Mouse (Mus musculus) MEL (cell line): ENCODE results near the gene Cd72. TPM values are rescaled to one million over a fixed set of nuclear protein-coding genes. Genes with fewer than 3 reads are reported as not detected.

Experiments
- DNase-seq: peaks from one replicate; pipeline ENCODE4 v3.0.0; 2011; ENCODE audit warnings: low read depth, low spot score
- H3K27ac ChIP-seq: 2 replicates; pipeline ENCODE4 v1.5.1; 2012; ENCODE audit warnings: low read depth, mild to moderate bottlenecking, control low read depth, low read length, moderate library complexity; ENCODE audit not compliant: control insufficient read depth
- H3K27me3 ChIP-seq, 2 experiments: fragments of 150-350 bp in 1 of 2; sonication (generic) in 1 of 2; 2 replicates each; pipeline ENCODE4 v1.6.1; 2012; ENCODE audit warnings: low read length in 2 of 2, mild to moderate bottlenecking in 2 of 2, improper control_type of control experiment in 1 of 2, moderate library complexity in 1 of 2; ENCODE audit not compliant: insufficient read depth in 2 of 2, control insufficient read depth in 1 of 2
- H3K36me3 ChIP-seq, 2 experiments: 2 replicates each; pipeline ENCODE4 v1.6.1; 2012 to 2014; ENCODE audit warnings: low read length in 2 of 2, improper control_type of control experiment in 1 of 2, inconsistent platforms in 1 of 2, mild to moderate bottlenecking in 1 of 2; ENCODE audit not compliant: insufficient read depth in 2 of 2, control insufficient read depth in 1 of 2
- H3K4me1 ChIP-seq, 2 experiments: fragments of 150-350 bp in 1 of 2; sonication (generic) in 1 of 2; 2 replicates each; pipeline ENCODE4 v1.6.1; 2012; ENCODE audit warnings: low read length in 2 of 2, improper control_type of control experiment in 1 of 2, mild to moderate bottlenecking in 1 of 2; ENCODE audit not compliant: insufficient read depth in 2 of 2, control insufficient read depth in 1 of 2
- H3K4me3 ChIP-seq, 2 experiments: fragments of 150-350 bp in 1 of 2; sonication (generic) in 1 of 2; 2 replicates each; pipeline ENCODE4 v1.5.1; 2012; ENCODE audit warnings: low read depth in 2 of 2, low read length in 2 of 2, mild to moderate bottlenecking in 2 of 2, moderate library complexity in 2 of 2, control low read depth in 1 of 2, improper control_type of control experiment in 1 of 2; ENCODE audit not compliant: control insufficient read depth in 1 of 2, insufficient read depth in 1 of 2
- H3K79me2 ChIP-seq: 2 replicates; pipeline ENCODE4 v1.6.1; 2012; ENCODE audit warnings: mild to moderate bottlenecking, low read length, moderate library complexity; ENCODE audit not compliant: control insufficient read depth, poor library complexity, insufficient read depth
- H3K9ac ChIP-seq: 2 replicates; pipeline ENCODE4 v1.6.1; 2012; ENCODE audit warnings: low read depth, mild to moderate bottlenecking, control low read depth, low read length, moderate library complexity; ENCODE audit not compliant: control insufficient read depth, poor library complexity, severe bottlenecking
- H3K9me3 ChIP-seq: fragments of 150-350 bp; sonication (generic); replicated peaks from 2 replicates; pipeline ENCODE4 v1.6.1; 2012; ENCODE audit warnings: mild to moderate bottlenecking, low read length, improper control_type of control experiment, moderate library complexity; ENCODE audit not compliant: insufficient read depth
- BHLHE40 ChIP-seq: IDR thresholded peaks from 2 replicates; pipeline ENCODE4 v1.6.1; 2012; ENCODE audit warnings: low read depth, mild to moderate bottlenecking, inconsistent platforms, low read length, improper control_type of control experiment, borderline replicate concordance
- CHD1 ChIP-seq: IDR thresholded peaks from 2 replicates; pipeline ENCODE4 v1.6.1; 2012; ENCODE audit warnings: low read depth, mild to moderate bottlenecking, inconsistent platforms, low read length, improper control_type of control experiment
- CHD2 ChIP-seq: IDR thresholded peaks from 2 replicates; pipeline ENCODE4 v1.6.1; 2011; ENCODE audit warnings: low read length, improper control_type of control experiment
- CTCF ChIP-seq, 3 experiments: IDR thresholded peaks in 2 of 3; conservative IDR thresholded peaks in 1 of 3; 2 replicates each; pipeline ENCODE4 v1.5.1; 2011 to 2012; ENCODE audit warnings: low read length in 3 of 3, low read depth in 2 of 3, mild to moderate bottlenecking in 2 of 3, improper control_type of control experiment in 1 of 3, inconsistent platforms in 1 of 3, mixed read lengths in 1 of 3, moderate library complexity in 1 of 3; ENCODE audit not compliant: control insufficient read depth in 1 of 3, insufficient read depth in 1 of 3, poor library complexity in 1 of 3, severe bottlenecking in 1 of 3
- E2F4 ChIP-seq: IDR thresholded peaks from 2 replicates; pipeline ENCODE4 v1.6.1; 2011; ENCODE audit warnings: low read depth, low read length, improper control_type of control experiment, borderline replicate concordance
- EP300 ChIP-seq, 2 experiments: IDR thresholded peaks; 2 replicates each; pipeline ENCODE4 v1.6.1; 2011; ENCODE audit warnings: improper control_type of control experiment in 2 of 2, low read length in 2 of 2, low read depth in 1 of 2, mild to moderate bottlenecking in 1 of 2
- HCFC1 ChIP-seq: IDR thresholded peaks from 2 replicates; pipeline ENCODE4 v1.6.1; 2012; ENCODE audit warnings: low read depth, mild to moderate bottlenecking, inconsistent platforms, low read length, improper control_type of control experiment, moderate library complexity
- JUND ChIP-seq: IDR thresholded peaks from 2 replicates; pipeline ENCODE4 v1.6.1; 2011; ENCODE audit warnings: low read depth, mild to moderate bottlenecking, improper control_type of control experiment, low read length
- MAFK ChIP-seq: IDR thresholded peaks from 2 replicates; pipeline ENCODE4 v1.6.1; 2011; ENCODE audit warnings: low read depth, mild to moderate bottlenecking, low read length, improper control_type of control experiment, borderline replicate concordance
- MAX ChIP-seq: IDR thresholded peaks from 2 replicates; pipeline ENCODE4 v1.6.1; 2011; ENCODE audit warnings: low read length, improper control_type of control experiment
- MAZ ChIP-seq: IDR thresholded peaks from 2 replicates; pipeline ENCODE4 v1.6.1; 2012; ENCODE audit warnings: low read depth, mild to moderate bottlenecking, inconsistent platforms, low read length, improper control_type of control experiment
- MEF2A ChIP-seq: IDR thresholded peaks from 2 replicates; pipeline ENCODE4 v1.6.1; 2014; ENCODE audit warnings: low read depth, mild to moderate bottlenecking, inconsistent platforms, low read length, improper control_type of control experiment; ENCODE audit not compliant: poor library complexity, insufficient replicate concordance, severe bottlenecking; ENCODE audit errors: extremely low read depth
- MXI1 ChIP-seq: IDR thresholded peaks from 2 replicates; pipeline ENCODE4 v1.6.1; 2011; ENCODE audit warnings: mild to moderate bottlenecking, low read depth, low read length, improper control_type of control experiment
- MYC ChIP-seq: IDR thresholded peaks from 2 replicates; pipeline ENCODE4 v1.6.1; 2011; ENCODE audit warnings: low read depth, mild to moderate bottlenecking, low read length, improper control_type of control experiment, moderate library complexity
- NELFE ChIP-seq: IDR thresholded peaks from 2 replicates; pipeline ENCODE4 v1.6.1; 2011; ENCODE audit warnings: low read depth, low read length, improper control_type of control experiment
- NRF1 ChIP-seq: IDR thresholded peaks from 2 replicates; pipeline ENCODE4 v1.6.1; 2014; ENCODE audit warnings: low read depth, mild to moderate bottlenecking, inconsistent platforms, low read length, improper control_type of control experiment, moderate library complexity; ENCODE audit not compliant: poor library complexity, insufficient read depth, severe bottlenecking
- POLR2AphosphoS2 ChIP-seq: IDR thresholded peaks from 2 replicates; pipeline ENCODE4 v1.6.1; 2011; ENCODE audit warnings: low read length, improper control_type of control experiment
- POLR2AphosphoS5 ChIP-seq: IDR thresholded peaks from 2 replicates; pipeline ENCODE4 v1.6.1; 2012; ENCODE audit warnings: low read depth, borderline replicate concordance, mild to moderate bottlenecking, inconsistent platforms, low read length, moderate library complexity, mixed read lengths
- SMC3 ChIP-seq: IDR thresholded peaks from 2 replicates; pipeline ENCODE4 v1.6.1; 2011; ENCODE audit warnings: low read depth, low read length, improper control_type of control experiment
- ZNF384 ChIP-seq: IDR thresholded peaks from 2 replicates; pipeline ENCODE4 v1.6.1; 2012; ENCODE audit warnings: low read depth, mild to moderate bottlenecking, inconsistent platforms, low read length, improper control_type of control experiment
- polyA plus RNA-seq, 2 experiments: library from polyadenylated mRNA; stranded (reverse) in 1 of 2; unstranded in 1 of 2; fragments of >175 nt in 1 of 2; fragments of >200 nt in 1 of 2; gene quantifications; 2 replicates each; pipeline versions ENCODE4 v1.2.1 to v1.2.4; 2012; ENCODE audit warnings: low replicate concordance in 2 of 2, low read depth in 1 of 2; ENCODE audit not compliant: insufficient read length in 2 of 2, insufficient read depth in 1 of 2, missing spikeins in 1 of 2
- total RNA-seq: library from RNA; depleted of rRNA; stranded (reverse); fragments of 300-350 nt; gene quantifications from 2 replicates; pipeline ENCODE4 v1.2.3, GENCODE M21; 2012

The Cd72 gene
- total and polyA plus RNA-seq, 3 experiments = 1.3 to 2.4 TPM; not detected in 1

DNA sequence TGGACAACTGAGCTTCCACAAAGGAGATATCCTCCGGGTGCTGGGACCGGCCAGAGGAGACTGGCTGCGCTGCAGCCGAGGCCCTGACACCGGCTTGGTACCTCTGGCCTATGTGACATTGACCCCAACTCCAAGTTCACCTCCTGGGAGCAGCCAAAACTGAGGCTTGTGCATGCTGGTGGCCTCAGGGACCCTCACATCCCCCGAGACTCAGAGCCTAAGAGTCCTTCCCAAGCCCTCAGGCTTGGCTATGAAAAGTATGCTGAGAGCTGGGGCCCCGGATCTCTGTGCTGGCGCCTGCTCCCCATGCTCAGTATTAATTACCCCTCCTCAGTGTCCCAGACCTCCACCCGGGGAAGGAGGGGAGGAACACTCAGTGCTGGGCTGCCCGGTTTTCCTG, 27.9 kb downstream of the Cd72 start:
- H3K36me3 ChIP-seq = no peaks in the 10 kb centered on the region; a peak in 1 of 4 replicates
- H3K4me3 ChIP-seq = no peak overlapping the region
- no peaks in the 10 kb centered on the region for H3K9me3 ChIP-seq
- no peaks in the 10 kb centered on the region for H3K79me2 ChIP-seq
- no peaks in the 10 kb centered on the region for H3K27me3 ChIP-seq
- no peak for DNase-seq
- no peak overlapping the region for H3K9ac ChIP-seq
- H3K27ac ChIP-seq = no peak overlapping the region
- H3K4me1 ChIP-seq = no peaks in the 10 kb centered on the region
- no peak for TF ChIP-seq POLR2AphosphoS2
- no peak for TF ChIP-seq ZNF384
- TF ChIP-seq BHLHE40 = no peak
- TF ChIP-seq CHD1 = no peak
- TF ChIP-seq NELFE = no peak
- no peak for TF ChIP-seq E2F4
- TF ChIP-seq MAX = no peak
- TF ChIP-seq CTCF (IDR thresholded peaks at IDR 0.05 in 2 of 3, conservative IDR thresholded peaks at IDR 0.05 in 1 of 3; ENCODE audit: control insufficient read depth in 1 of 3, insufficient read depth in 1 of 3, low read depth in 2 of 3, low read length in 3 of 3, poor library complexity in 1 of 3, severe bottlenecking in 1 of 3) = no peak
- TF ChIP-seq CHD2 = no peak
- TF ChIP-seq MAZ = no peak
- TF ChIP-seq MYC = no peak
- TF ChIP-seq MXI1 = no peak
- no peak for TF ChIP-seq JUND
- TF ChIP-seq MAFK = no peak
- TF ChIP-seq EP300 (IDR thresholded peaks at IDR 0.05; ENCODE audit: low read depth in 1 of 2, low read length in 2 of 2) = no peak
- no peak for TF ChIP-seq POLR2AphosphoS5
- no peak for TF ChIP-seq MEF2A
- TF ChIP-seq NRF1 = no peak
- TF ChIP-seq HCFC1 = no peak
- no peak for TF ChIP-seq SMC3

- no peaks in the 10 kb centered on the region; a peak in 1 of 4 replicates for H3K36me3 ChIP-seq
- DNase-seq = no peak
- no peaks in the 10 kb centered on the region for H3K79me2 ChIP-seq
- H3K4me3 ChIP-seq = no peak overlapping the region
- H3K9ac ChIP-seq = no peak overlapping the region
- no peaks in the 10 kb centered on the region for H3K4me1 ChIP-seq
- no peaks in the 10 kb centered on the region for H3K9me3 ChIP-seq
- no peak for TF ChIP-seq NRF1
- TF ChIP-seq, all 39 proteins: peak for 0
- no peaks in the 10 kb centered on the region for H3K27me3 ChIP-seq
- H3K27ac ChIP-seq = no peak overlapping the region
These were observed 28.6 kb downstream of the Cd72 start for GRCm38 (mm10) chr4:43425648-43426380.
